Mouse (Mus musculus) limb, embryonic 10.5 days (tissue): ENCODE data around the gene Allc. TPM values are rescaled to one million over a fixed set of nuclear protein-coding genes. Genes with fewer than 3 reads are reported as not detected.
A peak's percentile ranks its signal among the peaks of the same experiment; 100 is the strongest.

Experiments used
- DNase-seq: peaks from one replicate; pipeline ENCODE4 v3.0.0-alpha.2; 2017; ENCODE audit warnings: low spot score
- H3K27ac ChIP-seq: fragments of 300-500 bp; sonication (generic); 2 replicates; pipeline ENCODE4 v1.5.1; 2016; ENCODE audit warnings: mild to moderate bottlenecking
- H3K27me3 ChIP-seq: fragments of 300-500 bp; sonication (generic); 2 replicates; pipeline ENCODE4 v1.6.1; 2016; ENCODE audit warnings: low read depth, mild to moderate bottlenecking; ENCODE audit not compliant: poor library complexity, severe bottlenecking
- H3K36me3 ChIP-seq: fragments of 300-500 bp; sonication (generic); 2 replicates; pipeline ENCODE4 v1.6.1; 2016; ENCODE audit warnings: mild to moderate bottlenecking, moderate library complexity
- H3K4me1 ChIP-seq: fragments of 300-500 bp; sonication (generic); 2 replicates; pipeline ENCODE4 v1.6.1; 2016
- H3K4me3 ChIP-seq: fragments of 300-500 bp; sonication (generic); 2 replicates; pipeline ENCODE4 v1.5.1; 2016; ENCODE audit warnings: mild to moderate bottlenecking, moderate library complexity
- H3K9me3 ChIP-seq: fragments of 300-500 bp; sonication (generic); replicated peaks from 2 replicates; pipeline ENCODE4 v1.6.1; 2016; ENCODE audit warnings: mild to moderate bottlenecking
- WGBS: fragments of 180-500 bp; shearing (Covaris S2); methylation state at CpG from one replicate; pipeline ENCODE4 v1.1.7; 2016; 5-methylcytosine and 5-hydroxymethylcytosine counted together
- polyA plus RNA-seq: library from polyadenylated mRNA; unstranded; fragments of >200 nt; fragmentation: Nextera tagmentation; extraction: Ambion mirVana; gene quantifications from 2 replicates; pipeline ENCODE4 v1.2.1, GENCODE M21; 2016

Allc gene
- polyA plus RNA-seq, 1 experiment from 2014 or later, result not detected

GRCm38 (mm10) chr12:28572241-28572640 is 10.1 kb downstream of the Allc start:
- no peak for DNase-seq
- Histone ChIP-seq H3K27ac (no peak overlapping the region), H3K9me3 (no peaks in the 10 kb centered on the region), H3K36me3 (no peaks in the 10 kb centered on the region), H3K4me3 (no peak overlapping the region), H3K27me3 (no peaks in the 10 kb centered on the region), H3K4me1 (no peaks in the 10 kb centered on the region)
- 94% methylated on average over 2 of the region's 2 CpGs for WGBS

- H3K4me3 ChIP-seq, result 0 out of 2 replicates have a peak within 1 kb of the TSS, but pooled peaks have one; percentile 1
- WGBS, result 76% methylated on average over 15 of the region's 15 CpGs
- no peak for DNase-seq
- no peaks in the 10 kb centered on the region for H3K9me3 ChIP-seq
- H3K4me1 ChIP-seq, result peaks cover 4% of the 10 kb centered on the region
- peaks cover 16% of the 10 kb centered on the region; the same call in 1 of the 2 replicates for H3K27me3 ChIP-seq
- no peak within 1 kb of the TSS for H3K27ac ChIP-seq
- no peaks in the 10 kb centered on the region for H3K36me3 ChIP-seq
Observed at GRCm38 (mm10) chr12:28552299-28552698, 30.0 kb downstream of the Allc start, which contains the start of gene Dcdc2c. Gene Dcdc2c, minus strand, starts transcription at chr12:28552399.

GRCm38 (mm10) chr12:28551775-28552174 is 30.5 kb downstream of the Allc start:
- peaks cover 4% of the 10 kb centered on the region for H3K4me1 ChIP-seq
- no peaks in the 10 kb centered on the region for H3K9me3 ChIP-seq
- no peaks in the 10 kb centered on the region for H3K36me3 ChIP-seq
- peaks cover 16% of the 10 kb centered on the region; the same call in 1 of the 2 replicates for H3K27me3 ChIP-seq
- no peak for DNase-seq
- no peak overlapping the region for H3K27ac ChIP-seq
- WGBS, result 65% methylated on average over 18 of the region's 18 CpGs
- H3K4me3 ChIP-seq, result 0 out of 2 replicates have a peak overlapping the region, but pooled peaks have one; percentile 1

GRCm38 (mm10) chr12:28548887-28549286 is 33.4 kb downstream of the Allc start:
- Histone ChIP-seq H3K4me3 (no peak overlapping the region), H3K27me3 (peaks cover 16% of the 10 kb centered on the region; the same call in 1 of the 2 replicates), H3K9me3 (no peaks in the 10 kb centered on the region), H3K36me3 (no peaks in the 10 kb centered on the region), H3K4me1 (peaks cover 4% of the 10 kb centered on the region), H3K27ac (no peak overlapping the region)
- 71% methylated on average over 4 of the region's 4 CpGs for WGBS
- DNase-seq, result no peak

- Histone ChIP-seq H3K9me3 (no peaks in the 10 kb centered on the region), H3K4me3 (no peak overlapping the region), H3K27ac (no peak overlapping the region), H3K4me1 (peaks cover 3% of the 10 kb centered on the region; the same call in 1 of the 2 replicates), H3K36me3 (no peaks in the 10 kb centered on the region), H3K27me3 (no peaks in the 10 kb centered on the region)
- WGBS, result 74% methylated on average over 1 of the region's 1 CpGs
- DNase-seq, result no peak
Observed at GRCm38 (mm10) chr12:28514264-28514775, 68.0 kb downstream of the Allc start.

GRCm38 (mm10) chr12:28509699-28510280 is 72.5 kb downstream of the Allc start:
- H3K9me3 ChIP-seq, result no peaks in the 10 kb centered on the region
- peaks cover 3% of the 10 kb centered on the region; the same call in 1 of the 2 replicates for H3K4me1 ChIP-seq
- H3K27ac ChIP-seq, result no peak overlapping the region
- H3K27me3 ChIP-seq, result no peaks in the 10 kb centered on the region
- no peak overlapping the region for H3K4me3 ChIP-seq
- DNase-seq, result no peak
- 27% methylated on average over 5 of the region's 5 CpGs for WGBS
- no peaks in the 10 kb centered on the region for H3K36me3 ChIP-seq

Other genes with a start within 250 kb of the Allc start
- gene Dcdc2c, start 30.1 kb downstream of the Allc start, polyA plus RNA-seq, result 0.10 and 0.23 TPM in 2 replicates
- gene Colec11, start 40.9 kb upstream of the Allc start, polyA plus RNA-seq, result 0.18 TPM in 1 of 2 replicates, not detected in the other
- 654 and 701 TPM in 2 replicates for gene Rps7, start 53.4 kb upstream of the Allc start, polyA plus RNA-seq
- gene Rnaseh1, start 67.1 kb upstream of the Allc start, polyA plus RNA-seq, result 38.5 and 38.8 TPM in 2 replicates
- gene Adi1, start 92.7 kb upstream of the Allc start, polyA plus RNA-seq, result 67.0 and 69.9 TPM in 2 replicates
- gene Trappc12, start 167.9 kb upstream of the Allc start, polyA plus RNA-seq, result 34.0 and 37.9 TPM in 2 replicates
- 41.2 and 42.2 TPM in 2 replicates for gene Eipr1, start 169.3 kb upstream of the Allc start, polyA plus RNA-seq